Mouse (Mus musculus): Measurements from ENCODE around the gene Sbsn. TPM values are rescaled to one million over a fixed set of nuclear protein-coding genes. Genes with fewer than 3 reads are reported as not detected.

Gene Sbsn
- polyA plus RNA-seq, 1 experiment from 2014 or later = 1.5 TPM

DNA sequence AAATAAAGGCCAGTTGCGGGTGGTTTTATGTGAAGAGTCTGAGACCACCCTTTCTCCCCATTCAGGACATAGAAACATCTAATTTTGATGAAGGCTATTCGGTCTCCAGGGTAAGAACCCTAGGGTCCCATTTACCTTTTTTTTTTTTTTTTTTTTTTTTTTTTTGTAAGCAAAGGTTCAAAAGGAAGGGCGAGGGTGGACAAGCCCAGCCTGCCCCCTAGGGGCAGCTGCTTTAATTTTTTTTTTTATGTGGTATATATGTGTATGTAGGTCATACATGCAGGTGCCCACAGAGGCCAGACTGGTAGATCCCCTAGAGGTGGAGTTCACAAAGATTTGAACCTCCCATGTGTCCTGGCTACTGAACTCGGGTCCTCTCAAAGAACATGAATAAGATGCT is 15.1 kb downstream of the Sbsn start:
- H3K4me3 ChIP-seq (ENCODE audit: low read depth, low read length) = no peak overlapping the region
- no peak overlapping the region for H3K4me2 ChIP-seq (ENCODE audit: low read length)
- H3K36me3 ChIP-seq (ENCODE audit: control insufficient read depth, insufficient read depth, low read length) = no peaks in the 10 kb centered on the region
- no peak overlapping the region for H3K27ac ChIP-seq (ENCODE audit: low read depth)
- DNase-seq (ENCODE audit: low spot score) = no peak
- no peak for ATAC-seq (replicated peaks; ENCODE audit: low FRiP score, low TSS enrichment, low read depth)
- H3K4me1 ChIP-seq (replicated peaks; ENCODE audit: control insufficient read depth, insufficient read depth, low read length) = no peaks in the 10 kb centered on the region
- no peaks in the 10 kb centered on the region for H3K27me3 ChIP-seq (replicated peaks; ENCODE audit: control insufficient read depth, insufficient read depth, low read length)
- WGBS = 84% methylated on average over 4 of the region's 4 CpGs
- no peaks in the 10 kb centered on the region for H3K9me3 ChIP-seq (ENCODE audit: control insufficient read depth, low read length)
- no peak overlapping the region for H3K9ac ChIP-seq (ENCODE audit: low read length)

DNA sequence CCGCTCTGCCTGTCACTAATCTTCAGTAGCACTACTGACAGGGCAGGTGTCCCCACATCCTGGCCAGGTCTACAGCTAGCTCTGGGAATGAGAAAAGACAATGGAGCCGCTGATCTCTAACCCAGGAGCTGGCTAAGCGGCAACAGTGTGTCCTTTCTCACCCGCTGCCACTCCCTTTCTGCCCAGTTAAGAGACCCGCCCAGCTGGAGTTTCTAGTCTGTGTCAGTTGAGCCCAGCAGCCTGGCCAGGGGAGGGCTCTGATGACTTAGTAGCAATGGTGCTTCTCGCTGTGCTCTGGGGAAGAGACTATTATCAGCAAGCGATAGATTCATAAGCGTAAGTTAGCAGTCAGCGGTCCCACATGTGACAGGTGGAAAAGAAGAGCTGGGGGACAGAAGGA is 18.0 kb downstream of the Sbsn start:
- Histone ChIP-seq H3K9me3 (ENCODE audit: control insufficient read depth, low read length) (peaks cover 3% of the 10 kb centered on the region; the same call in 1 of the 2 replicates), H3K27ac (ENCODE audit: low read depth) (no peak overlapping the region), H3K4me3 (ENCODE audit: low read depth, low read length) (no peak overlapping the region), H3K36me3 (ENCODE audit: control insufficient read depth, insufficient read depth, low read length) (no peaks in the 10 kb centered on the region), H3K4me2 (ENCODE audit: low read length) (no peak overlapping the region), H3K4me1 (replicated peaks; ENCODE audit: control insufficient read depth, insufficient read depth, low read length) (no peaks in the 10 kb centered on the region), H3K27me3 (replicated peaks; ENCODE audit: control insufficient read depth, insufficient read depth, low read length) (no peaks in the 10 kb centered on the region), H3K9ac (ENCODE audit: low read length) (no peak overlapping the region)
- WGBS = 30% methylated on average over 9 of the region's 9 CpGs
- ATAC-seq (replicated peaks; ENCODE audit: low FRiP score, low TSS enrichment, low read depth) (peak; percentile 61; the same call in 1 of the 2 replicates), DNase-seq (ENCODE audit: low spot score) (no peak)

GRCm38 (mm10) chr7:30776104-30776503 is 24.8 kb downstream of the Sbsn start:
- Histone ChIP-seq H3K9me3 (ENCODE audit: control insufficient read depth, low read length) (peaks cover 3% of the 10 kb centered on the region; the same call in 1 of the 2 replicates), H3K27me3 (replicated peaks; ENCODE audit: control insufficient read depth, insufficient read depth, low read length) (no peaks in the 10 kb centered on the region), H3K4me2 (ENCODE audit: low read length) (no peak overlapping the region), H3K4me1 (replicated peaks; ENCODE audit: control insufficient read depth, insufficient read depth, low read length) (no peaks in the 10 kb centered on the region), H3K4me3 (ENCODE audit: low read depth, low read length) (no peak overlapping the region), H3K27ac (ENCODE audit: low read depth) (no peak overlapping the region), H3K9ac (ENCODE audit: low read length) (no peak overlapping the region), H3K36me3 (ENCODE audit: control insufficient read depth, insufficient read depth, low read length) (no peaks in the 10 kb centered on the region)
- ATAC-seq (replicated peaks; ENCODE audit: low FRiP score, low TSS enrichment, low read depth) = no peak
- no peak for DNase-seq (ENCODE audit: low spot score)
- WGBS = 82% methylated on average over 9 of the region's 9 CpGs

- Histone ChIP-seq H3K9me3 (ENCODE audit: control insufficient read depth, low read length) (no peaks in the 10 kb centered on the region; the same call in 1 of the 2 replicates), H3K27ac (ENCODE audit: low read depth) (no peak overlapping the region), H3K9ac (ENCODE audit: low read length) (no peak overlapping the region), H3K27me3 (replicated peaks; ENCODE audit: control insufficient read depth, insufficient read depth, low read length) (no peaks in the 10 kb centered on the region), H3K4me3 (ENCODE audit: low read depth, low read length) (no peak overlapping the region), H3K4me2 (ENCODE audit: low read length) (no peak overlapping the region), H3K36me3 (ENCODE audit: control insufficient read depth, insufficient read depth, low read length) (no peaks in the 10 kb centered on the region), H3K4me1 (replicated peaks; ENCODE audit: control insufficient read depth, insufficient read depth, low read length) (no peaks in the 10 kb centered on the region)
- no peak for ATAC-seq (replicated peaks; ENCODE audit: low FRiP score, low TSS enrichment, low read depth)
- no peak for DNase-seq (ENCODE audit: low spot score)
- 51% methylated on average over 7 of the region's 7 CpGs for WGBS
Measured at GRCm38 (mm10) chr7:30777081-30777579, 25.9 kb downstream of the Sbsn start.

DNA sequence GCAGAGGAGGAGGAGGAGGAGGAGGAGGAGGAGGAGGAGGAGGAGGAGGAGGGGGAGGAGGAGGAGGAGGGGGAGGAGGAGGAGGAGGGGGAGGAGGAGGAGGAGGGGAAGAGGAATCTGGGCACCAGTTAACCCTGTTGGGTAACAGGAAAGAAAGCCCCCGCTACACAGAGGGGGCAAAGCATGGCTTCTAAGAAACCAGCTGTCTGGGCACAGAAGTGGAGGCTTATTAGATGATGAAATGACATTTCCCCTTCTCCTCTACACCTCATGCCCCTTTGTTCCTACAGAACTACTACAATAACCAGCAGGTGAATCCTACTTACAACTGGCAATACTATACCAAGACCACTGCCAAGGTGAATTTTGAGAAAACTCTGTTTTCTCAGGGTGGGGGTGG is 26.6 kb downstream of the Sbsn start:
- Histone ChIP-seq H3K9me3 (ENCODE audit: control insufficient read depth, low read length) (no peaks in the 10 kb centered on the region), H3K36me3 (ENCODE audit: control insufficient read depth, insufficient read depth, low read length) (no peaks in the 10 kb centered on the region), H3K4me2 (ENCODE audit: low read length) (no peak overlapping the region), H3K4me3 (ENCODE audit: low read depth, low read length) (no peak overlapping the region), H3K27me3 (replicated peaks; ENCODE audit: control insufficient read depth, insufficient read depth, low read length) (no peaks in the 10 kb centered on the region), H3K9ac (ENCODE audit: low read length) (no peak overlapping the region), H3K27ac (ENCODE audit: low read depth) (no peak overlapping the region), H3K4me1 (replicated peaks; ENCODE audit: control insufficient read depth, insufficient read depth, low read length) (no peaks in the 10 kb centered on the region)
- ATAC-seq (replicated peaks; ENCODE audit: low FRiP score, low TSS enrichment, low read depth) = no peak
- WGBS = 67% methylated on average over 1 of the region's 1 CpGs
- DNase-seq (ENCODE audit: low spot score) = no peak

- no peaks in the 10 kb centered on the region for H3K4me1 ChIP-seq (replicated peaks; ENCODE audit: control insufficient read depth, insufficient read depth, low read length)
- 70% methylated on average over 4 of the region's 4 CpGs for WGBS
- H3K36me3 ChIP-seq (ENCODE audit: control insufficient read depth, insufficient read depth, low read length) = no peaks in the 10 kb centered on the region
- no peak for ATAC-seq (replicated peaks; ENCODE audit: low FRiP score, low TSS enrichment, low read depth)
- no peak overlapping the region for H3K9ac ChIP-seq (ENCODE audit: low read length)
- no peak for DNase-seq (ENCODE audit: low spot score)
- H3K4me3 ChIP-seq (ENCODE audit: low read depth, low read length) = no peak overlapping the region
- no peaks in the 10 kb centered on the region for H3K9me3 ChIP-seq (ENCODE audit: control insufficient read depth, low read length)
- H3K4me2 ChIP-seq (ENCODE audit: low read length) = no peak overlapping the region
- no peak overlapping the region for H3K27ac ChIP-seq (ENCODE audit: low read depth)
- H3K27me3 ChIP-seq (replicated peaks; ENCODE audit: control insufficient read depth, insufficient read depth, low read length) = no peaks in the 10 kb centered on the region
Measured at GRCm38 (mm10) chr7:30781792-30782191, 30.5 kb downstream of the Sbsn start.

DNA sequence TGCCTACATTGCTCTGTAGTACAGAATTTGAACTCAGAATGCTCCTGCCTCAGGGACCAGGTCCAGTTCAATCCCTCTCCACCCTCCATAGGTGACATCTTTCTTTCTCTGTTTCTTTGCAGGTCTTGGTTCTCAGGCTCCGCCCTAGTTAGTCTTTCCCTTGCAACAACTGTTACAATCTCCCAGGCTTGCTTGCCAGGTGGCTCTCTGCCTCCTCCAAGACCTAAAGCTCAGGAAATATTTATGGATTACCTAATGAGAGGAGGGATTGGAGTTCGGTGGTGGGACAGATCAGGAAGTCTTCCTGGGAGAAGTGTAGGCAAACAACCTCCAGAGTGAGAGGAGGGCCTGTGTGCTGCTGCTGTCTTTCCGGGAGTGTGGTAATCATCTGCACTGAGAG is 31.4 kb downstream of the Sbsn start:
- no peaks in the 10 kb centered on the region for H3K36me3 ChIP-seq (ENCODE audit: control insufficient read depth, insufficient read depth, low read length)
- no peaks in the 10 kb centered on the region for H3K4me1 ChIP-seq (replicated peaks; ENCODE audit: control insufficient read depth, insufficient read depth, low read length)
- H3K9me3 ChIP-seq (ENCODE audit: control insufficient read depth, low read length) = no peaks in the 10 kb centered on the region
- H3K27me3 ChIP-seq (replicated peaks; ENCODE audit: control insufficient read depth, insufficient read depth, low read length) = no peaks in the 10 kb centered on the region
- H3K27ac ChIP-seq (ENCODE audit: low read depth) = no peak overlapping the region
- ATAC-seq (replicated peaks; ENCODE audit: low FRiP score, low TSS enrichment, low read depth) (no peak), DNase-seq (ENCODE audit: low spot score) (no peak)
- H3K4me3 ChIP-seq (ENCODE audit: low read depth, low read length) = no peak overlapping the region
- H3K9ac ChIP-seq (ENCODE audit: low read length) = no peak overlapping the region
- WGBS = 65% methylated on average over 3 of the region's 3 CpGs
- H3K4me2 ChIP-seq (ENCODE audit: low read length) = no peak overlapping the region

GRCm38 (mm10) chr7:30785154-30785553 is 33.9 kb downstream of the Sbsn start:
- Histone ChIP-seq H3K9me3 (ENCODE audit: control insufficient read depth, low read length) (no peaks in the 10 kb centered on the region), H3K4me2 (ENCODE audit: low read length) (no peak overlapping the region), H3K27ac (ENCODE audit: low read depth) (no peak overlapping the region), H3K4me3 (ENCODE audit: low read depth, low read length) (no peak overlapping the region), H3K4me1 (replicated peaks; ENCODE audit: control insufficient read depth, insufficient read depth, low read length) (no peaks in the 10 kb centered on the region), H3K36me3 (ENCODE audit: control insufficient read depth, insufficient read depth, low read length) (no peaks in the 10 kb centered on the region), H3K27me3 (replicated peaks; ENCODE audit: control insufficient read depth, insufficient read depth, low read length) (no peaks in the 10 kb centered on the region), H3K9ac (ENCODE audit: low read length) (no peak overlapping the region)
- ATAC-seq (replicated peaks; ENCODE audit: low FRiP score, low TSS enrichment, low read depth) = no peak
- no peak for DNase-seq (ENCODE audit: low spot score)
- WGBS = 57% methylated on average over 1 of the region's 1 CpGs

DNA sequence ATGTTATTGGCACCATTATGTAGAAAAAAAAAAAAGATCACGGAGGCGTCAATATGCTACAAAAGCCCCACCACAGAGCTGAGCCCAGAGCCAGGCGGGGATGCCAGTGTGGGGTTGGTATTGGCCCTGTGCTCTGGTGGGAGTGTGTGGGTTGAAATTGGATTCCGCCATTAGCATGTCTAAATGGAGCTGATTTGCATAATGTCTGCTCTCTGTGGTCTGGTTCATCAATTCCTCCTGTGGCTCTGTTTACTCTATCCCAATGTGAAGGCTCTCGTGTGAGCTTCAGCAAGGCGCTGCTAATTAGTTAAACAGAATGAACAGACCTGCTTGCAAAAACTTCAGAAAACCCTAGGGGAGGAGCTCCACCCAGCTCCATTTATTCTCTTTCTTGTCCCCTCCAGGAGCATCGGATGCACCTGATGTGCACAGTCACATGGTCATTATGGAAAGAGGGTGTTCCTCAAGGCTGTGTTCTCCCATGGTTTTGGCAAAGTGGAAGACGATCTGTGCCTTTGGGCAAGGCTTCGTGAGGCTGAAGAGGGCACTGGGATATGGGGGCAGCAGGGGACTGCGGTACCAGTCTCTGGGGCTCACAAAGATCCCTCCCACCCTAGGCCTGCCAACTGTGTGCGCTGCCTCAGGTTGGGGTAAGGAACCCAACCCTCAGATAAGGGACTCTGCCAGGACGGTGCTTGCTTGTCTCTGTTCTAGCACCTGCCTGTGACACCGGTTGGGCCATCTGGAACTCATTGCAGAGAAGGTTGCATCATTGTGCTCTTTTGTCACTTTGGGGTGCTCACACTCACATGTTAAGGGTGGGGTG is 34.7 kb downstream of the Sbsn start:
- no peak overlapping the region for H3K4me3 ChIP-seq (ENCODE audit: low read depth, low read length)
- H3K27ac ChIP-seq (ENCODE audit: low read depth) = no peak overlapping the region
- no peak overlapping the region for H3K9ac ChIP-seq (ENCODE audit: low read length)
- DNase-seq (ENCODE audit: low spot score) (no peak), ATAC-seq (replicated peaks; ENCODE audit: low FRiP score, low TSS enrichment, low read depth) (no peak)
- H3K27me3 ChIP-seq (replicated peaks; ENCODE audit: control insufficient read depth, insufficient read depth, low read length) = no peaks in the 10 kb centered on the region
- H3K9me3 ChIP-seq (ENCODE audit: control insufficient read depth, low read length) = no peaks in the 10 kb centered on the region
- no peaks in the 10 kb centered on the region for H3K36me3 ChIP-seq (ENCODE audit: control insufficient read depth, insufficient read depth, low read length)
- WGBS = 67% methylated on average over 13 of the region's 13 CpGs
- no peak overlapping the region for H3K4me2 ChIP-seq (ENCODE audit: low read length)
- H3K4me1 ChIP-seq (replicated peaks; ENCODE audit: control insufficient read depth, insufficient read depth, low read length) = no peaks in the 10 kb centered on the region
